Mouse (Mus musculus): ENCODE measurements around the gene Mettl23. TPM values are rescaled to one million over a fixed set of nuclear protein-coding genes. Genes with fewer than 3 reads are reported as not detected.
"Not testable (repeated sequence)": the region's sequence is repeated elsewhere in the genome, so short reads cannot be mapped to it uniquely, and the experiment has no call there.

The Mettl23 gene
- polyA plus RNA-seq, 1 experiment from 2014 or later: 79.0 TPM

- H3K4me3 ChIP-seq (replicated peaks): no peak overlapping the region
- 83% methylated on average over 7 of the region's 7 CpGs for WGBS
- H3K4me1 ChIP-seq (replicated peaks): peaks cover 47% of the 10 kb centered on the region
- ATAC-seq: no peak
- no peak overlapping the region for H3K27ac ChIP-seq
- H3K9me3 ChIP-seq: no peaks in the 10 kb centered on the region
- H3K27me3 ChIP-seq: no peaks in the 10 kb centered on the region
- H3K9ac ChIP-seq (replicated peaks): peak overlapping the region; percentile 94; the same call in 1 of the 2 replicates
- peak overlapping the region; percentile 22 for H3K4me2 ChIP-seq (replicated peaks)
- peaks cover 66% of the 10 kb centered on the region for H3K36me3 ChIP-seq
Measured at GRCm38 (mm10) chr11:116839601-116840000, 3.5 kb upstream of the Mettl23 start.

GRCm38 (mm10) chr11:116840748-116841147, 2.3 kb upstream of the Mettl23 start:
- peak overlapping the region; percentile 80 for H3K4me3 ChIP-seq (replicated peaks)
- no peaks in the 10 kb centered on the region for H3K27me3 ChIP-seq
- H3K9me3 ChIP-seq: no peaks in the 10 kb centered on the region
- no peak overlapping the region for H3K27ac ChIP-seq
- peaks cover 58% of the 10 kb centered on the region for H3K4me1 ChIP-seq (replicated peaks)
- H3K36me3 ChIP-seq: peaks cover 55% of the 10 kb centered on the region
- H3K4me2 ChIP-seq (replicated peaks): peak overlapping the region; percentile 90
- no peak for ATAC-seq
- 86% methylated on average over 4 of the region's 4 CpGs for WGBS
- peak overlapping the region; percentile 94 for H3K9ac ChIP-seq (replicated peaks)

GRCm38 (mm10) chr11:116842531-116843260, 382 bp upstream of the Mettl23 start:
- ATAC-seq: peak; percentile 53; the same call in 1 of the 2 replicates
- Histone ChIP-seq H3K4me2 (replicated peaks) (peak overlapping the region; percentile 90), H3K9me3 (no peaks in the 10 kb centered on the region), H3K9ac (replicated peaks) (peak overlapping the region; percentile 94), H3K36me3 (peaks cover 37% of the 10 kb centered on the region), H3K27me3 (no peaks in the 10 kb centered on the region), H3K4me1 (replicated peaks) (peaks cover 67% of the 10 kb centered on the region), H3K27ac (peak overlapping the region; percentile 98), H3K4me3 (replicated peaks) (peak overlapping the region; percentile 80)
- WGBS: under 1% methylated on average over 73 of the region's 73 CpGs

- Histone ChIP-seq H3K27ac (0 out of 2 replicates have a peak overlapping the region, but pooled peaks have one; percentile 11), H3K9ac (replicated peaks) (no peak overlapping the region), H3K27me3 (no peaks in the 10 kb centered on the region), H3K9me3 (no peaks in the 10 kb centered on the region), H3K36me3 (peaks cover 27% of the 10 kb centered on the region), H3K4me2 (replicated peaks) (no peak overlapping the region), H3K4me3 (replicated peaks) (no peak overlapping the region), H3K4me1 (replicated peaks) (peaks cover 60% of the 10 kb centered on the region)
- ATAC-seq: no peak
- WGBS: 77% methylated on average over 4 of the region's 4 CpGs
Measured at GRCm38 (mm10) chr11:116846593-116847181, 3.6 kb downstream of the Mettl23 start.

GRCm38 (mm10) chr11:116847187-116848085, 4.4 kb downstream of the Mettl23 start:
- H3K9ac ChIP-seq (replicated peaks): no peak overlapping the region
- H3K9me3 ChIP-seq: no peaks in the 10 kb centered on the region
- no peaks in the 10 kb centered on the region for H3K27me3 ChIP-seq
- H3K4me3 ChIP-seq (replicated peaks): no peak overlapping the region
- ATAC-seq: no peak
- no peak overlapping the region for H3K27ac ChIP-seq
- no peak overlapping the region for H3K4me2 ChIP-seq (replicated peaks)
- 82% methylated on average over 3 of the region's 3 CpGs for WGBS
- H3K4me1 ChIP-seq (replicated peaks): peaks cover 53% of the 10 kb centered on the region
- H3K36me3 ChIP-seq: peaks cover 27% of the 10 kb centered on the region

- Histone ChIP-seq H3K27ac (no peak overlapping the region), H3K27me3 (no peaks in the 10 kb centered on the region), H3K4me1 (replicated peaks) (peaks cover 53% of the 10 kb centered on the region), H3K36me3 (peaks cover 27% of the 10 kb centered on the region), H3K4me3 (replicated peaks) (no peak overlapping the region), H3K4me2 (replicated peaks) (no peak overlapping the region), H3K9me3 (no peaks in the 10 kb centered on the region), H3K9ac (replicated peaks) (no peak overlapping the region)
- 84% methylated on average over 5 of the region's 5 CpGs for WGBS
- no peak for ATAC-seq
Measured at GRCm38 (mm10) chr11:116848086-116848876, 5.2 kb downstream of the Mettl23 start.

- WGBS: 78% methylated on average over 2 of the region's 2 CpGs
- H3K4me2 ChIP-seq (replicated peaks): not testable (repeated sequence)
- peaks cover 27% of the 10 kb centered on the region for H3K36me3 ChIP-seq
Measured at GRCm38 (mm10) chr11:116848877-116849178, 5.8 kb downstream of the Mettl23 start.

GRCm38 (mm10) chr11:116849587-116849986, 6.5 kb downstream of the Mettl23 start:
- Histone ChIP-seq H3K4me1 (replicated peaks) (peaks cover 50% of the 10 kb centered on the region), H3K27me3 (no peaks in the 10 kb centered on the region), H3K9ac (replicated peaks) (no peak overlapping the region), H3K27ac (no peak overlapping the region), H3K4me2 (replicated peaks) (no peak overlapping the region), H3K36me3 (peaks cover 27% of the 10 kb centered on the region), H3K4me3 (replicated peaks) (no peak overlapping the region), H3K9me3 (no peaks in the 10 kb centered on the region)
- no peak for ATAC-seq

More at GRCm38 (mm10) chr11:116848877-116849178, 5.8 kb downstream of the Mettl23 start:
- not testable (repeated sequence) for H3K4me3 ChIP-seq (replicated peaks); H3K9me3 ChIP-seq; H3K9ac ChIP-seq (replicated peaks); ATAC-seq; H3K27me3 ChIP-seq; H3K27ac ChIP-seq
- H3K4me1 ChIP-seq (replicated peaks): peaks cover 52% of the 10 kb centered on the region

- H3K9me3 ChIP-seq: no peaks in the 10 kb centered on the region
- H3K36me3 ChIP-seq: peaks cover 27% of the 10 kb centered on the region
- no peak for ATAC-seq
- H3K4me1 ChIP-seq (replicated peaks): peaks cover 50% of the 10 kb centered on the region
- no peaks in the 10 kb centered on the region for H3K27me3 ChIP-seq
- peak overlapping the region; percentile 97 for H3K4me3 ChIP-seq (replicated peaks)
- peak overlapping the region; percentile 94 for H3K4me2 ChIP-seq (replicated peaks)
- 63% methylated on average over 4 of the region's 4 CpGs for WGBS
- no peak overlapping the region for H3K27ac ChIP-seq
- H3K9ac ChIP-seq (replicated peaks): no peak overlapping the region
Measured at GRCm38 (mm10) chr11:116850085-116850484, 7.0 kb downstream of the Mettl23 start.

- ATAC-seq: no peak
- Histone ChIP-seq H3K9me3 (no peaks in the 10 kb centered on the region), H3K27ac (no peak overlapping the region), H3K9ac (replicated peaks) (peak overlapping the region; percentile 96), H3K36me3 (peaks cover 27% of the 10 kb centered on the region), H3K27me3 (no peaks in the 10 kb centered on the region), H3K4me1 (replicated peaks) (peaks cover 50% of the 10 kb centered on the region), H3K4me2 (replicated peaks) (peak overlapping the region; percentile 94), H3K4me3 (replicated peaks) (peak overlapping the region; percentile 97)
- WGBS: 36% methylated on average over 6 of the region's 6 CpGs
Measured at GRCm38 (mm10) chr11:116850833-116851477, 7.9 kb downstream of the Mettl23 start.

Data from midbrain, embryonic 13.5 days (tissue).